Mouse (Mus musculus): ENCODE data around the gene Mtcl1.

Mtcl1 gene

GRCm38 (mm10) chr17:66326552-66327045 is 123.0 kb downstream of the Mtcl1 start:
- in situ Hi-C loops (cut with MboI, MseI): no loop called here

- in situ Hi-C loops (cut with MboI, MseI): no loop called here
Measured at GRCm38 (mm10) chr17:66326204-66326545, 123.4 kb downstream of the Mtcl1 start.

GRCm38 (mm10) chr17:66325440-66326203 is 123.9 kb downstream of the Mtcl1 start:
- in situ Hi-C loops (cut with MboI, MseI): no loop called here

- in situ Hi-C loops (cut with MboI, MseI): no loop called here
Measured at GRCm38 (mm10) chr17:66324836-66325235, 124.7 kb downstream of the Mtcl1 start.

- in situ Hi-C loops (cut with MboI, MseI): no loop called here
Measured at GRCm38 (mm10) chr17:66322646-66323255, 126.8 kb downstream of the Mtcl1 start.

- in situ Hi-C loops (cut with MboI, MseI): no loop called here
Measured at GRCm38 (mm10) chr17:66321933-66322332, 127.6 kb downstream of the Mtcl1 start.

- in situ Hi-C loops (cut with MboI, MseI): no loop called here
Measured at GRCm38 (mm10) chr17:66320716-66321372, 128.7 kb downstream of the Mtcl1 start.

- in situ Hi-C loops (cut with MboI, MseI): no loop called here
Measured at GRCm38 (mm10) chr17:66318031-66318430, 131.5 kb downstream of the Mtcl1 start.

GRCm38 (mm10) chr17:66317576-66317975 is 132.0 kb downstream of the Mtcl1 start:
- in situ Hi-C loops (cut with MboI, MseI): no loop called here

GRCm38 (mm10) chr17:66317156-66317555 is 132.4 kb downstream of the Mtcl1 start:
- in situ Hi-C loops (cut with MboI, MseI): no loop called here

- in situ Hi-C loops (cut with MboI, MseI): no loop called here
Measured at GRCm38 (mm10) chr17:66315451-66315850, 134.1 kb downstream of the Mtcl1 start.

- in situ Hi-C loops (cut with MboI, MseI): no loop called here
Measured at GRCm38 (mm10) chr17:66314566-66315285, 134.8 kb downstream of the Mtcl1 start.

GRCm38 (mm10) chr17:66301906-66302305 is 147.6 kb downstream of the Mtcl1 start:
- in situ Hi-C loops (cut with MboI, MseI): no loop called here

- in situ Hi-C loops (cut with MboI, MseI): no loop called here
Measured at GRCm38 (mm10) chr17:66301267-66301666, 148.3 kb downstream of the Mtcl1 start.

GRCm38 (mm10) chr17:66297721-66298120 is 151.8 kb downstream of the Mtcl1 start:
- in situ Hi-C loops (cut with MboI, MseI): no loop called here

- in situ Hi-C loops (cut with MboI, MseI): no loop called here
Measured at GRCm38 (mm10) chr17:66293581-66293980, 156.0 kb downstream of the Mtcl1 start.

GRCm38 (mm10) chr17:66289894-66290293 is 159.7 kb downstream of the Mtcl1 start:
- in situ Hi-C loops (cut with MboI, MseI): no loop called here

Measured in regulatory T cell (primary cell).